Mouse (Mus musculus) stomach, postnatal 0 days (tissue): ENCODE data around the gene Gm4491. TPM values are rescaled to one million over a fixed set of nuclear protein-coding genes. Genes with fewer than 3 reads are reported as not detected.

ENCODE experiments used
- ATAC-seq: fragments of 200-750 bp; cut with Nextera tagmentation; 2 replicates; pipeline ENCODE4 v1.8.0; 2017; ENCODE audit not compliant: low FRiP score, low TSS enrichment
- DNase-seq: peaks from one replicate; pipeline ENCODE4 v3.0.0-alpha.2; 2016; ENCODE audit warnings: low spot score
- H3K27ac ChIP-seq: fragments of 300-500 bp; sonication (generic); replicated peaks from 2 replicates; pipeline ENCODE4 v1.5.1; 2014; ENCODE audit warnings: mild to moderate bottlenecking, control low read depth
- H3K27me3 ChIP-seq: fragments of 300-500 bp; sonication (generic); 2 replicates; pipeline ENCODE4 v1.6.1; 2014; ENCODE audit warnings: low read length; ENCODE audit not compliant: control insufficient read depth, insufficient read depth
- H3K36me3 ChIP-seq: fragments of 300-500 bp; sonication (generic); 2 replicates; pipeline ENCODE4 v1.6.1; 2014; ENCODE audit warnings: low read length, mixed read lengths; ENCODE audit not compliant: control insufficient read depth, insufficient read depth
- H3K4me1 ChIP-seq: fragments of 300-500 bp; sonication (generic); replicated peaks from 2 replicates; pipeline ENCODE4 v1.6.1; 2014; ENCODE audit warnings: antibody characterized with exemption; ENCODE audit not compliant: control insufficient read depth, insufficient read depth
- H3K4me2 ChIP-seq: fragments of 300-500 bp; sonication (generic); replicated peaks from 2 replicates; pipeline ENCODE4 v1.6.1; 2014; ENCODE audit warnings: low read depth, mild to moderate bottlenecking, control low read depth, moderate library complexity
- H3K4me3 ChIP-seq: fragments of 300-500 bp; sonication (generic); 2 replicates; pipeline ENCODE4 v1.5.1; 2014; ENCODE audit warnings: low read depth, low read length, control low read depth
- H3K9ac ChIP-seq: fragments of 300-500 bp; sonication (generic); 2 replicates; pipeline ENCODE4 v1.6.1; 2014; ENCODE audit warnings: mild to moderate bottlenecking, low read length, control low read depth, mixed read lengths
- H3K9me3 ChIP-seq: fragments of 300-500 bp; sonication (generic); 2 replicates; pipeline ENCODE4 v1.6.1; 2016; ENCODE audit warnings: low read length; ENCODE audit not compliant: control insufficient read depth
- CTCF ChIP-seq: IDR thresholded peaks from 2 replicates; pipeline ENCODE4 v1.5.1; 2016; ENCODE audit warnings: antibody characterized with exemption, low read depth, mild to moderate bottlenecking, moderate library complexity
- EP300 ChIP-seq: optimal IDR thresholded peaks from 2 replicates; pipeline ENCODE3; 2016; ENCODE audit warnings: antibody characterized with exemption
- WGBS: fragments of 180-500 bp; shearing (Covaris S2); extraction: QIAGEN DNeasy Blood & Tissue Kit; methylation state at CpG from one replicate; pipeline ENCODE4 v1.1.7; 2014; 5-methylcytosine and 5-hydroxymethylcytosine counted together
- polyA plus RNA-seq: library from polyadenylated mRNA; unstranded; fragments of >200 nt; fragmentation: Nextera tagmentation; extraction: Ambion mirVana; gene quantifications from 2 replicates; pipeline ENCODE4 v1.2.1, GENCODE M21; 2015

The Gm4491 gene
- polyA plus RNA-seq, 1 experiment from 2014 or later: not detected

GRCm38 (mm10) chr14:57133161-57133661 lies 17.5 kb upstream of the Gm4491 start, which contains the start of gene Gjb6:
TSS of gene Gjb6 (minus strand) at chr14:57133611.
- H3K9me3 ChIP-seq: no peaks in the 10 kb centered on the region
- peak within 1 kb of the TSS; percentile 35; the same call in 1 of the 2 replicates for H3K9ac ChIP-seq
- H3K4me3 ChIP-seq: peak within 1 kb of the TSS; percentile 36
- 0 out of 2 replicates have a peak, but pooled peaks cover 2% of the 10 kb centered on the region for H3K4me1 ChIP-seq
- H3K27me3 ChIP-seq: 0 out of 2 replicates have a peak, but pooled peaks cover 2% of the 10 kb centered on the region
- ATAC-seq: no peak; the same call in 1 of the 2 replicates
- no peak for TF ChIP-seq EP300
- TF ChIP-seq CTCF: no peak
- 3% methylated on average over 32 of the region's 33 CpGs for WGBS
- H3K27ac ChIP-seq: no peak within 1 kb of the TSS
- DNase-seq: peak; percentile 29
- H3K36me3 ChIP-seq: no peaks in the 10 kb centered on the region
- H3K4me2 ChIP-seq: peak within 1 kb of the TSS; percentile 58

- 65% methylated on average over 4 of the region's 4 CpGs for WGBS
- Histone ChIP-seq H3K36me3 (no peaks in the 10 kb centered on the region), H3K9ac (no peak overlapping the region), H3K9me3 (no peaks in the 10 kb centered on the region), H3K4me2 (no peak overlapping the region), H3K4me3 (no peak overlapping the region), H3K27ac (no peak overlapping the region), H3K4me1 (no peaks in the 10 kb centered on the region), H3K27me3 (no peaks in the 10 kb centered on the region)
- TF ChIP-seq CTCF (no peak), EP300 (no peak)
- ATAC-seq (no peak), DNase-seq (no peak)
Measured at GRCm38 (mm10) chr14:57127383-57127782, 11.7 kb upstream of the Gm4491 start.

- DNase-seq: no peak
- no peak overlapping the region for H3K9ac ChIP-seq
- no peak for TF ChIP-seq CTCF
- TF ChIP-seq EP300: no peak
- no peaks in the 10 kb centered on the region for H3K36me3 ChIP-seq
- no peak overlapping the region for H3K4me3 ChIP-seq
- H3K4me2 ChIP-seq: no peak overlapping the region
- WGBS: 77% methylated on average over 7 of the region's 7 CpGs
- no peaks in the 10 kb centered on the region for H3K9me3 ChIP-seq
- H3K27ac ChIP-seq: no peak overlapping the region
- no peaks in the 10 kb centered on the region for H3K27me3 ChIP-seq
- ATAC-seq: no peak
- H3K4me1 ChIP-seq: no peaks in the 10 kb centered on the region
Measured at GRCm38 (mm10) chr14:57122295-57122694, 6.6 kb upstream of the Gm4491 start.

- H3K9ac ChIP-seq: no peak overlapping the region
- H3K36me3 ChIP-seq: no peaks in the 10 kb centered on the region
- H3K4me2 ChIP-seq: no peak overlapping the region
- no peaks in the 10 kb centered on the region for H3K4me1 ChIP-seq
- H3K27me3 ChIP-seq: peaks cover 3% of the 10 kb centered on the region; the same call in 1 of the 2 replicates
- DNase-seq: peak; percentile 46
- no peak overlapping the region for H3K27ac ChIP-seq
- TF ChIP-seq EP300 (no peak), CTCF (peak; percentile 89)
- 10% methylated on average over 4 of the region's 4 CpGs for WGBS
- no peak overlapping the region for H3K4me3 ChIP-seq
- no peak for ATAC-seq
- no peaks in the 10 kb centered on the region for H3K9me3 ChIP-seq
Measured at GRCm38 (mm10) chr14:57109194-57109593, 6.5 kb downstream of the Gm4491 start.

GRCm38 (mm10) chr14:57107916-57108315 lies 7.8 kb downstream of the Gm4491 start:
- no peak for TF ChIP-seq EP300
- TF ChIP-seq CTCF: no peak
- H3K4me2 ChIP-seq: no peak overlapping the region
- no peaks in the 10 kb centered on the region for H3K4me1 ChIP-seq
- H3K9me3 ChIP-seq: no peaks in the 10 kb centered on the region
- no peak overlapping the region for H3K27ac ChIP-seq
- no peak for DNase-seq
- no peak overlapping the region for H3K4me3 ChIP-seq
- WGBS: 58% methylated on average over 5 of the region's 5 CpGs
- H3K27me3 ChIP-seq: peaks cover 3% of the 10 kb centered on the region; the same call in 1 of the 2 replicates
- no peak for ATAC-seq
- H3K36me3 ChIP-seq: no peaks in the 10 kb centered on the region
- no peak overlapping the region for H3K9ac ChIP-seq

- no peak for DNase-seq
- WGBS: 57% methylated on average over 8 of the region's 8 CpGs
- H3K4me3 ChIP-seq: no peak overlapping the region
- no peaks in the 10 kb centered on the region for H3K9me3 ChIP-seq
- peaks cover 3% of the 10 kb centered on the region; the same call in 1 of the 2 replicates for H3K27me3 ChIP-seq
- TF ChIP-seq EP300 (no peak), CTCF (no peak)
- H3K36me3 ChIP-seq: no peaks in the 10 kb centered on the region
- H3K4me1 ChIP-seq: no peaks in the 10 kb centered on the region
- H3K9ac ChIP-seq: no peak overlapping the region
- H3K27ac ChIP-seq: no peak overlapping the region
- ATAC-seq: no peak
- H3K4me2 ChIP-seq: no peak overlapping the region
Measured at GRCm38 (mm10) chr14:57107091-57107490, 8.6 kb downstream of the Gm4491 start.
